Mouse (Mus musculus) stomach, postnatal 0 days (tissue): Measurements from ENCODE around the gene Mgrn1.

ENCODE experiments used
- CTCF ChIP-seq: IDR thresholded peaks from 2 replicates; pipeline ENCODE4 v1.5.1; 2016; ENCODE audit warnings: antibody characterized with exemption, low read depth, mild to moderate bottlenecking, moderate library complexity
- EP300 ChIP-seq: optimal IDR thresholded peaks from 2 replicates; pipeline ENCODE3; 2016; ENCODE audit warnings: antibody characterized with exemption

- TF ChIP-seq CTCF (no peak), EP300 (no peak)
Observed at GRCm38 (mm10) chr16:4871926-4872325, 14.1 kb upstream of the Mgrn1 start.
